Mouse (Mus musculus) heart, postnatal 0 days (tissue): ENCODE measurements at regions not wholly inside any gene's neighbourhood (a gene's known extent, or its start where the extent isn't known, plus 50 kb on each side); places are given as distances from the start of the nearest gene placed in this dataset.

Experiments
- CTCF ChIP-seq: IDR thresholded peaks from 2 replicates; pipeline ENCODE4 v1.5.1; 2016; ENCODE audit warnings: antibody characterized with exemption, control low read depth, low read depth
- EP300 ChIP-seq: IDR thresholded peaks from 2 replicates; pipeline ENCODE4 v1.6.1; 2016; ENCODE audit warnings: antibody characterized with exemption, low read depth

- TF ChIP-seq CTCF = no peak
- no peak for TF ChIP-seq EP300
These were observed 202.2 kb upstream of the Cxadr start for GRCm38 (mm10) chr16:78099114-78099513.
